Mouse (Mus musculus) hindbrain, embryonic 14.5 days (tissue): Measurements from ENCODE around the gene Iah1. TPM values are rescaled to one million over a fixed set of nuclear protein-coding genes. Genes with fewer than 3 reads are reported as not detected.

Source experiments
- ATAC-seq: fragments of 200-750 bp; cut with Nextera tagmentation; 2 replicates; pipeline ENCODE4 v1.8.0; 2017; ENCODE audit warnings: moderate number of reproducible peaks, mild to moderate bottlenecking, moderate TSS enrichment, moderate library complexity; ENCODE audit not compliant: low FRiP score
- DNase-seq: peaks from one replicate; pipeline ENCODE4 v3.0.0-alpha.2; 2015; ENCODE audit warnings: low spot score
- H3K27ac ChIP-seq: fragments of 300-500 bp; sonication (generic); 2 replicates; pipeline ENCODE4 v1.5.1; 2014; ENCODE audit warnings: mild to moderate bottlenecking, moderate library complexity
- H3K27me3 ChIP-seq: fragments of 300-500 bp; sonication (generic); 2 replicates; pipeline ENCODE4 v1.6.1; 2014; ENCODE audit warnings: mild to moderate bottlenecking, low read length, mixed read lengths; ENCODE audit not compliant: control insufficient read depth, insufficient read depth
- H3K36me3 ChIP-seq: fragments of 300-500 bp; sonication (generic); replicated peaks from 2 replicates; pipeline ENCODE4 v1.6.1; 2014; ENCODE audit not compliant: control insufficient read depth, insufficient read depth
- H3K4me1 ChIP-seq: fragments of 300-500 bp; sonication (generic); replicated peaks from 2 replicates; pipeline ENCODE4 v1.6.1; 2014; ENCODE audit warnings: antibody characterized with exemption, low read length, mixed read lengths; ENCODE audit not compliant: control insufficient read depth, insufficient read depth
- H3K4me2 ChIP-seq: fragments of 300-500 bp; sonication (generic); replicated peaks from 2 replicates; pipeline ENCODE4 v1.6.1; 2014; ENCODE audit warnings: mild to moderate bottlenecking, moderate library complexity
- H3K4me3 ChIP-seq: fragments of 300-500 bp; sonication (generic); replicated peaks from 2 replicates; pipeline ENCODE4 v1.5.1; 2014; ENCODE audit warnings: mild to moderate bottlenecking, low read length
- H3K9ac ChIP-seq: fragments of 300-500 bp; sonication (generic); 2 replicates; pipeline ENCODE4 v1.6.1; 2014
- H3K9me3 ChIP-seq: fragments of 300-500 bp; sonication (generic); 2 replicates; pipeline ENCODE4 v1.6.1; 2016; ENCODE audit warnings: low read length; ENCODE audit not compliant: control insufficient read depth
- WGBS: fragments of 180-500 bp; shearing (Covaris S2); extraction: QIAGEN DNeasy Blood & Tissue Kit; methylation state at CpG from one replicate; pipeline ENCODE4 v1.1.7; 2014; 5-methylcytosine and 5-hydroxymethylcytosine counted together
- polyA plus RNA-seq: library from polyadenylated mRNA; unstranded; fragments of >200 nt; fragmentation: Nextera tagmentation; extraction: Ambion mirVana; gene quantifications from 2 replicates; pipeline ENCODE4 v1.2.1, GENCODE M21; 2014

Iah1 gene
- polyA plus RNA-seq, 1 experiment from 2014 or later: 36.5 TPM

- Histone ChIP-seq H3K4me1 (peaks cover 12% of the 10 kb centered on the region), H3K4me3 (peak within 1 kb of the TSS; percentile 56), H3K9me3 (no peaks in the 10 kb centered on the region), H3K27me3 (no peaks in the 10 kb centered on the region), H3K9ac (peak within 1 kb of the TSS; percentile 90), H3K36me3 (no peaks in the 10 kb centered on the region), H3K27ac (peak within 1 kb of the TSS; percentile 90), H3K4me2 (peak within 1 kb of the TSS; percentile 81)
- ATAC-seq (peak; percentile 98), DNase-seq (peak; percentile 96)
- under 1% methylated on average over 55 of the region's 55 CpGs for WGBS
These were observed 57.1 kb downstream of the Iah1 start, which contains the start of gene Adam17 for GRCm38 (mm10) chr12:21373100-21373819. TSS of gene Adam17 (minus strand) at chr12:21373632.

Other genes starting within 250 kb of the Iah1 start
- 88.1 and 88.5 TPM in 2 replicates for gene Cpsf3, start 31.0 kb upstream of the Iah1 start, polyA plus RNA-seq
- 37.3 and 37.4 TPM in 2 replicates for gene Itgb1bp1, start 30.1 kb upstream of the Iah1 start, polyA plus RNA-seq
- gene Adam17, start 57.2 kb downstream of the Iah1 start, polyA plus RNA-seq: 19.2 and 22.0 TPM in 2 replicates
- gene Ywhaq, start 101.2 kb downstream of the Iah1 start, polyA plus RNA-seq: 1,230 and 1,233 TPM in 2 replicates